Mouse (Mus musculus): ENCODE measurements around the gene 2410131K14Rik.

DNA sequence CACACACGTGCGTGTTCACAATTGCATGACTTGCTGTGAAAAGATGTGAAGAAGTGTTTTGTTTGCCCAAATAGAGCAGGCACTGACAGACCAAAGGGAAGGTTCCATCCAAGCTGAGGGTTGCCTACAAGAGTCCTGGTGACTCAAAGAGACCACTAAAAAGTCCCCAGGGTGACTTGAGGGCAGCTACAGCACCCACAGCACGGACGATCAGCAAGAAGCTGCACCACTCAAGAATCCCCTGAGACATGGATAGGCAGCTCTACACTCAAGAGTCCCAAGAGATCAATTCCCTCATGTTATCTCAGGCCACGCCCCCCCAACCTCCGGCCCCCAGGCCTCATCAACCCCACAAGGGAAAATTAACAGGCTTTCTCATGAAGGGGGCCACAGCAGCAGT lies 65.4 kb downstream of the 2410131K14Rik start:
- TF ChIP-seq POLR2A (IDR thresholded peaks at IDR 0.05; ENCODE audit: low read depth, low read length) (no peak), CTCF (IDR thresholded peaks at IDR 0.05; ENCODE audit: extremely low read depth, insufficient read length, insufficient replicate concordance, low read depth, low read length) (no peak)

Data from small intestine, adult 2 months (tissue).